Mouse (Mus musculus) MEL (cell line): Measurements from ENCODE around the gene Rnf215. TPM values are rescaled to one million over a fixed set of nuclear protein-coding genes. Genes with fewer than 3 reads are reported as not detected.

Experiments
- DNase-seq: peaks from one replicate; pipeline ENCODE4 v3.0.0; 2011; ENCODE audit warnings: low read depth, low spot score
- H3K27ac ChIP-seq: 2 replicates; pipeline ENCODE4 v1.5.1; 2012; ENCODE audit warnings: low read depth, mild to moderate bottlenecking, control low read depth, low read length, moderate library complexity; ENCODE audit not compliant: control insufficient read depth
- H3K27me3 ChIP-seq, 2 experiments: fragments of 150-350 bp in 1 of 2; sonication (generic) in 1 of 2; 2 replicates each; pipeline ENCODE4 v1.6.1; 2012; ENCODE audit warnings: low read length in 2 of 2, mild to moderate bottlenecking in 2 of 2, improper control_type of control experiment in 1 of 2, moderate library complexity in 1 of 2; ENCODE audit not compliant: insufficient read depth in 2 of 2, control insufficient read depth in 1 of 2
- H3K36me3 ChIP-seq, 2 experiments: 2 replicates each; pipeline ENCODE4 v1.6.1; 2012 to 2014; ENCODE audit warnings: low read length in 2 of 2, improper control_type of control experiment in 1 of 2, inconsistent platforms in 1 of 2, mild to moderate bottlenecking in 1 of 2; ENCODE audit not compliant: insufficient read depth in 2 of 2, control insufficient read depth in 1 of 2
- H3K4me1 ChIP-seq, 2 experiments: fragments of 150-350 bp in 1 of 2; sonication (generic) in 1 of 2; 2 replicates each; pipeline ENCODE4 v1.6.1; 2012; ENCODE audit warnings: low read length in 2 of 2, improper control_type of control experiment in 1 of 2, mild to moderate bottlenecking in 1 of 2; ENCODE audit not compliant: insufficient read depth in 2 of 2, control insufficient read depth in 1 of 2
- H3K4me3 ChIP-seq, 2 experiments: fragments of 150-350 bp in 1 of 2; sonication (generic) in 1 of 2; 2 replicates each; pipeline ENCODE4 v1.5.1; 2012; ENCODE audit warnings: low read depth in 2 of 2, low read length in 2 of 2, mild to moderate bottlenecking in 2 of 2, moderate library complexity in 2 of 2, control low read depth in 1 of 2, improper control_type of control experiment in 1 of 2; ENCODE audit not compliant: control insufficient read depth in 1 of 2, insufficient read depth in 1 of 2
- H3K79me2 ChIP-seq: 2 replicates; pipeline ENCODE4 v1.6.1; 2012; ENCODE audit warnings: mild to moderate bottlenecking, low read length, moderate library complexity; ENCODE audit not compliant: control insufficient read depth, poor library complexity, insufficient read depth
- H3K9ac ChIP-seq: 2 replicates; pipeline ENCODE4 v1.6.1; 2012; ENCODE audit warnings: low read depth, mild to moderate bottlenecking, control low read depth, low read length, moderate library complexity; ENCODE audit not compliant: control insufficient read depth, poor library complexity, severe bottlenecking
- H3K9me3 ChIP-seq: fragments of 150-350 bp; sonication (generic); replicated peaks from 2 replicates; pipeline ENCODE4 v1.6.1; 2012; ENCODE audit warnings: mild to moderate bottlenecking, low read length, improper control_type of control experiment, moderate library complexity; ENCODE audit not compliant: insufficient read depth
- BHLHE40 ChIP-seq: IDR thresholded peaks from 2 replicates; pipeline ENCODE4 v1.6.1; 2012; ENCODE audit warnings: low read depth, mild to moderate bottlenecking, inconsistent platforms, low read length, improper control_type of control experiment, borderline replicate concordance
- CHD2 ChIP-seq: IDR thresholded peaks from 2 replicates; pipeline ENCODE4 v1.6.1; 2011; ENCODE audit warnings: low read length, improper control_type of control experiment
- E2F4 ChIP-seq: IDR thresholded peaks from 2 replicates; pipeline ENCODE4 v1.6.1; 2011; ENCODE audit warnings: low read depth, low read length, improper control_type of control experiment, borderline replicate concordance
- ELF1 ChIP-seq: IDR thresholded peaks from 2 replicates; pipeline ENCODE4 v1.6.1; 2014; ENCODE audit warnings: low read depth, mild to moderate bottlenecking, inconsistent platforms, low read length, improper control_type of control experiment, moderate library complexity
- ETS1 ChIP-seq: IDR thresholded peaks from 2 replicates; pipeline ENCODE4 v1.6.1; 2012; ENCODE audit warnings: low read depth, mild to moderate bottlenecking, inconsistent platforms, low read length, improper control_type of control experiment, moderate library complexity
- HCFC1 ChIP-seq: IDR thresholded peaks from 2 replicates; pipeline ENCODE4 v1.6.1; 2012; ENCODE audit warnings: low read depth, mild to moderate bottlenecking, inconsistent platforms, low read length, improper control_type of control experiment, moderate library complexity
- MAZ ChIP-seq: IDR thresholded peaks from 2 replicates; pipeline ENCODE4 v1.6.1; 2012; ENCODE audit warnings: low read depth, mild to moderate bottlenecking, inconsistent platforms, low read length, improper control_type of control experiment
- MEF2A ChIP-seq: IDR thresholded peaks from 2 replicates; pipeline ENCODE4 v1.6.1; 2014; ENCODE audit warnings: low read depth, mild to moderate bottlenecking, inconsistent platforms, low read length, improper control_type of control experiment; ENCODE audit not compliant: poor library complexity, insufficient replicate concordance, severe bottlenecking; ENCODE audit errors: extremely low read depth
- MYC ChIP-seq: IDR thresholded peaks from 2 replicates; pipeline ENCODE4 v1.6.1; 2011; ENCODE audit warnings: low read depth, mild to moderate bottlenecking, low read length, improper control_type of control experiment, moderate library complexity
- NRF1 ChIP-seq: IDR thresholded peaks from 2 replicates; pipeline ENCODE4 v1.6.1; 2014; ENCODE audit warnings: low read depth, mild to moderate bottlenecking, inconsistent platforms, low read length, improper control_type of control experiment, moderate library complexity; ENCODE audit not compliant: poor library complexity, insufficient read depth, severe bottlenecking
- POLR2AphosphoS2 ChIP-seq: IDR thresholded peaks from 2 replicates; pipeline ENCODE4 v1.6.1; 2011; ENCODE audit warnings: low read length, improper control_type of control experiment
- POLR2AphosphoS5 ChIP-seq: IDR thresholded peaks from 2 replicates; pipeline ENCODE4 v1.6.1; 2012; ENCODE audit warnings: low read depth, borderline replicate concordance, mild to moderate bottlenecking, inconsistent platforms, low read length, moderate library complexity, mixed read lengths
- SMC3 ChIP-seq: IDR thresholded peaks from 2 replicates; pipeline ENCODE4 v1.6.1; 2011; ENCODE audit warnings: low read depth, low read length, improper control_type of control experiment
- UBTF ChIP-seq: IDR thresholded peaks from 2 replicates; pipeline ENCODE4 v1.6.1; 2012; ENCODE audit warnings: low read depth, mild to moderate bottlenecking, inconsistent platforms, low read length, improper control_type of control experiment, moderate library complexity, borderline replicate concordance; ENCODE audit not compliant: insufficient read depth
- USF1 ChIP-seq: IDR thresholded peaks from 2 replicates; pipeline ENCODE4 v1.6.1; 2014; ENCODE audit warnings: low read depth, mild to moderate bottlenecking, inconsistent platforms, low read length, improper control_type of control experiment, moderate library complexity
- USF2 ChIP-seq, 2 experiments: IDR thresholded peaks; 2 replicates each; pipeline ENCODE4 v1.6.1; 2011 to 2012; ENCODE audit warnings: improper control_type of control experiment in 2 of 2, low read length in 2 of 2, borderline replicate concordance in 1 of 2, inconsistent platforms in 1 of 2, low read depth in 1 of 2, mild to moderate bottlenecking in 1 of 2; ENCODE audit not compliant: insufficient read depth in 1 of 2
- ZC3H11A ChIP-seq: IDR thresholded peaks from 2 replicates; pipeline ENCODE4 v1.6.1; 2012; ENCODE audit warnings: low read depth, mild to moderate bottlenecking, inconsistent platforms, low read length, improper control_type of control experiment
- ZNF384 ChIP-seq: IDR thresholded peaks from 2 replicates; pipeline ENCODE4 v1.6.1; 2012; ENCODE audit warnings: low read depth, mild to moderate bottlenecking, inconsistent platforms, low read length, improper control_type of control experiment
- polyA plus RNA-seq, 2 experiments: library from polyadenylated mRNA; stranded (reverse) in 1 of 2; unstranded in 1 of 2; fragments of >175 nt in 1 of 2; fragments of >200 nt in 1 of 2; gene quantifications; 2 replicates each; pipeline versions ENCODE4 v1.2.1 to v1.2.4; 2012; ENCODE audit warnings: low replicate concordance in 2 of 2, low read depth in 1 of 2; ENCODE audit not compliant: insufficient read length in 2 of 2, insufficient read depth in 1 of 2, missing spikeins in 1 of 2
- total RNA-seq: library from RNA; depleted of rRNA; stranded (reverse); fragments of 300-350 nt; gene quantifications from 2 replicates; pipeline ENCODE4 v1.2.3, GENCODE M21; 2012

Rnf215 gene
- total and polyA plus RNA-seq, 3 experiments = 11.3 to 13.2 TPM; not detected in 1

DNA sequence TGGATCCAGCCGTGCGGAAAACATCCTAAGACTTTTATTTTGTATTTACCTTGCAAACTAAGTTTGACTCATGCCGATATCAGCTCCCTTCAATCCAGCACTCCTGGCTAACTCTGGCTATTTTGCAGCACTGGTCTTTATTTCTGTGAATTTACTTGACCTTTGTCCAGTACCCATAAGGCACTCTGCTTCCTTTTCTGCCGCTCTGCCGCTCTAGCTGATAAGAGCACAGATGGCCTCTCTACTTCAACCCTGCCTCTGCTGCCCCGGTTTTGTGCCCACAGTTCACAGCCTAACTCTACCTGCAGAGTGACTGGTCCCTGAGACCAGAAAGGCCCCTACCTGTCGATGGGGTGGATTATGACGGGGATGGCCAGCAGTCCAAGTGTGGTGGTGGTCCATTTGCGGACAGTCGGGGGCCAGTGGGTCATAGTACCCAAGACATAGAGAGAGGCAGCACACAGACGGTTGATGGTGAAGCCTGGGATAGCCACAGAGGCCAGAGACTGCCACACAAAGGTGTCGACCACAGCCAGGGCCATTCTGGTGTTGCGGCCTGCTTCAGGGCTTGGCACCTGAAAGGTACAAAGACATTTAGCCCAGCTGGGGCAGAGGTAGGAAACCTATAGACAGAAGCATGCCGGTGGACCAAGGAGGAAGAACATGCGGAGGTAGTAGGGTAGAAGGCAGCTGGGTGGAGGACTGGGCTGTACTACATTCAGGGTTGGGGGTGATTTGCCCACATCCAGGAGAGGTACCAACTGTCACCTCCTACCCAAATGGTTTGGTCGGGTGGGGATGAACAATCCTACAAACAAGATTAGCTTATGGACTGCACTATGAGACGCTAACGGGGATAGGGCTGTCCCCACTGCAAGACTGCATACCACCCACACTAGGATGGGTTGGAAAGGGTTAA, 41.3 kb upstream of the Rnf215 start:
- no peak for DNase-seq
- H3K4me1 ChIP-seq = peaks cover 0 to 7% of the 10 kb centered on the region in 2 experiments; a peak in 2 of 4 replicates
- H3K36me3 ChIP-seq = peaks cover 2 to 6% of the 10 kb centered on the region in 2 experiments; a peak in 2 of 4 replicates
- no peak overlapping the region for H3K27ac ChIP-seq
- no peak overlapping the region for H3K9ac ChIP-seq
- H3K79me2 ChIP-seq = peaks cover 8% of the 10 kb centered on the region
- H3K4me3 ChIP-seq = peak overlapping the region in 1 of 2 experiments; percentile 72; a peak in 2 of 4 replicates
- H3K9me3 ChIP-seq = no peaks in the 10 kb centered on the region
- TF ChIP-seq ZNF384 = no peak
- no peak for TF ChIP-seq MEF2A
- TF ChIP-seq USF1 = no peak
- no peak for TF ChIP-seq NRF1
- TF ChIP-seq POLR2AphosphoS5 = no peak
- TF ChIP-seq ELF1 = no peak
- TF ChIP-seq MAZ = no peak
- TF ChIP-seq SMC3 = no peak
- TF ChIP-seq CHD2 = no peak
- no peak for TF ChIP-seq MYC
- TF ChIP-seq E2F4 = no peak
- no peak for TF ChIP-seq ETS1
- TF ChIP-seq BHLHE40 = no peak
- TF ChIP-seq HCFC1 = no peak
- TF ChIP-seq ZC3H11A = no peak
- no peak for TF ChIP-seq UBTF
- no peak for TF ChIP-seq USF2 (IDR thresholded peaks at IDR 0.05; ENCODE audit: borderline replicate concordance in 1 of 2, insufficient read depth in 1 of 2, low read depth in 1 of 2, low read length in 2 of 2)
- TF ChIP-seq POLR2AphosphoS2 = no peak
- no peaks in the 10 kb centered on the region for H3K27me3 ChIP-seq
